Mouse (Mus musculus) testis, adult 2 months (tissue): Measurements from ENCODE around the gene Slc15a2.

Experiments
- CTCF ChIP-seq: fragments of 200-500 bp; IDR thresholded peaks from 2 replicates; pipeline ENCODE4 v1.5.1; 2012; ENCODE audit warnings: low read depth, mild to moderate bottlenecking, inconsistent platforms, low read length, moderate library complexity; ENCODE audit not compliant: control insufficient read depth, insufficient read depth, insufficient replicate concordance
- POLR2A ChIP-seq: fragments of 200-500 bp; IDR thresholded peaks from 2 replicates; pipeline ENCODE4 v1.6.1; 2012; ENCODE audit warnings: low read depth, mild to moderate bottlenecking, inconsistent platforms, low read length, moderate library complexity; ENCODE audit not compliant: control insufficient read depth

DNA sequence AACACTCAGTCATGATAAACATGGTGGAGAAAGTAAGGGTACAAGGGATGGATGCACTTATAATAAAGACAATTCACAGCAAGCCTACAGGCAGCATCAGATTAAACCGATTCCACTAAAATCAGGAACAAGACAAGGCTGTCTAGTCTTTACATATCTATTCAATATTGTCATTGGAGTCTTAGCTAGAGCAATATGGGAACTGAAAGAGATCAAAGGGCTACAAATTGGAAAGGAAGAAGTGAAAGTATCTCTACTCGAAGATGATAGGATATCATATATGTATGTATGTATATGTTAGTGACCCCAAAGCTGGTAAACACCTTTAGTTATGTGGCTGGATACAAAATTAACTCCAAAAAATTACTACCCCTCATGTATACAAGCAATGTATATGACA, 55.8 kb downstream of the Slc15a2 start:
- no peak for TF ChIP-seq CTCF
- TF ChIP-seq POLR2A: no peak
